Mouse (Mus musculus) lung, embryonic 15.5 days (tissue): Measurements from ENCODE around the gene Gmds. TPM values are rescaled to one million over a fixed set of nuclear protein-coding genes. Genes with fewer than 3 reads are reported as not detected.

Source experiments
- ATAC-seq: fragments of 200-750 bp; cut with Nextera tagmentation; 2 replicates; pipeline ENCODE4 v1.8.0; 2017; ENCODE audit warnings: moderate number of reproducible peaks, borderline replicate concordance; ENCODE audit not compliant: low FRiP score, low TSS enrichment; ENCODE audit errors: extremely low read depth
- H3K27ac ChIP-seq: fragments of 300-500 bp; sonication (generic); 2 replicates; pipeline ENCODE4 v1.5.1; 2015; ENCODE audit warnings: moderate library complexity, mild to moderate bottlenecking, inconsistent platforms
- H3K27me3 ChIP-seq: fragments of 300-500 bp; sonication (generic); 2 replicates; pipeline ENCODE4 v1.6.1; 2015; ENCODE audit warnings: inconsistent platforms
- H3K36me3 ChIP-seq: fragments of 300-500 bp; sonication (generic); 2 replicates; pipeline ENCODE4 v1.6.1; 2015; ENCODE audit warnings: inconsistent platforms
- H3K4me1 ChIP-seq: fragments of 300-500 bp; sonication (generic); 2 replicates; pipeline ENCODE4 v1.6.1; 2015; ENCODE audit warnings: inconsistent platforms
- H3K4me2 ChIP-seq: fragments of 300-500 bp; sonication (generic); 2 replicates; pipeline ENCODE4 v1.6.1; 2015; ENCODE audit warnings: inconsistent platforms, mild to moderate bottlenecking, moderate library complexity
- H3K4me3 ChIP-seq: fragments of 300-500 bp; sonication (generic); 2 replicates; pipeline ENCODE4 v1.5.1; 2015; ENCODE audit warnings: mild to moderate bottlenecking, inconsistent platforms
- H3K9ac ChIP-seq: fragments of 300-500 bp; sonication (generic); 2 replicates; pipeline ENCODE4 v1.6.1; 2015; ENCODE audit warnings: inconsistent platforms
- H3K9me3 ChIP-seq: fragments of 300-500 bp; sonication (generic); 2 replicates; pipeline ENCODE4 v1.6.1; 2016; ENCODE audit warnings: inconsistent platforms
- WGBS: fragments of 180-500 bp; shearing (Covaris S2); methylation state at CpG from one replicate; pipeline ENCODE4 v1.1.7; 2015; 5-methylcytosine and 5-hydroxymethylcytosine counted together
- polyA plus RNA-seq: library from polyadenylated mRNA; unstranded; fragments of >200 nt; fragmentation: Nextera tagmentation; extraction: Ambion mirVana; gene quantifications from 2 replicates; pipeline ENCODE4 v1.2.1, GENCODE M21; 2015

The Gmds gene
- polyA plus RNA-seq, 1 experiment from 2014 or later, result 24.5 TPM

DNA sequence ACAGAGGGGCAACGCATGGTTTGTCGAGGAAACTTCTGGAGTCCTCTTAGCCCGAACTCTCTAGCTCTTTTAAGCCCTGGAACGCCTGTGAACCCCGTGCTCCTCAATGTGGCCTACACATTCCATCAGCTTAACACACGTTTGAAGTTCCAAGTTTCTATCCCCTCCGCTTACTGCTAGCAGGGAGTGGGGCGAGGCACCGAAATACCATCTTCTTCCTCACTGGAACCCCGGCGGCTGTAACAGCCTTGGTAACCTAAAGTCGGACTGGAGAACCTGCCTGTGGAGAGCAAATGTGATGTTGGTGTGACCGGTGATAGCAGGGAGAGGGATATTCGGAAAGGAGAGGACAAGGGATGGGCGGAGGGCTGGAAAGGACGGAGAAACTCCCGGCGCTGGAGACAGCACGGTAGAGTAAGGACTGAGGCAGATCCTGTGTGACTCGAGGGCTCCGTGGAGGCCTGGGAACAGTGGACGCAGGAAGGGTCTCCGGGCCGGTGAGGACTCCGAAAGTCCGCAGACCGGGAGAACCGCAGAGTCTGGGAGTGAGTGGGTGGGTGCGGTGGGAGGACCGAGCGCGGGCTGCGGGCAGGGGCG is 532.6 kb downstream of the Gmds start:
- peak overlapping the region; percentile 100 for H3K4me2 ChIP-seq
- 0 out of 2 replicates have a peak overlapping the region, but pooled peaks have one; percentile 31 for H3K9ac ChIP-seq
- H3K4me3 ChIP-seq, result peak overlapping the region; percentile 58
- peaks cover 44% of the 10 kb centered on the region for H3K4me1 ChIP-seq
- no peaks in the 10 kb centered on the region for H3K36me3 ChIP-seq
- 4% methylated on average over 34 of the region's 34 CpGs for WGBS
- H3K27ac ChIP-seq, result no peak overlapping the region
- H3K27me3 ChIP-seq, result peaks cover 91% of the 10 kb centered on the region
- H3K9me3 ChIP-seq, result no peaks in the 10 kb centered on the region
- peak; percentile 60 for ATAC-seq

DNA sequence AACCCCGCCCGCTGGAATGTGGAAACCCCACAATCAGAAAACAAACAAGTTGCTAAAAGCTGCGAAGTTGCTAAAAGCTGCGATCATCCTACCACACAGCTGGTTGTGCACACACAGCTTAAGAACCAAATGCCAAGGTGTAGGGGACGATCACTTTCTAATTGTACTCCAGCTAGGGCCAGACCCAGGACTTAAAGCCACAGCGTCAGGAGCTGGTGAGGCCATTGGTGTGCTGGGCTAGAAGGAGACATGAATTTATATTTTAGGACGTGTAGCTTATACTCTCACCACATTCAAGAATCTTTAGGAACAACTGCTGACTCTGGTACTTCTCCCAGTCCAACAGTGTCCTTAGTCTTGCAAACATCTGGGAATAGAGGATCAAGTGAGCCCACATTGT is 534.0 kb downstream of the Gmds start:
- H3K36me3 ChIP-seq, result no peaks in the 10 kb centered on the region
- no peak overlapping the region for H3K4me2 ChIP-seq
- no peak overlapping the region for H3K9ac ChIP-seq
- no peak for ATAC-seq
- WGBS, result 15% methylated on average over 7 of the region's 7 CpGs
- no peaks in the 10 kb centered on the region for H3K9me3 ChIP-seq
- H3K4me1 ChIP-seq, result peaks cover 45% of the 10 kb centered on the region
- H3K27me3 ChIP-seq, result peaks cover 94% of the 10 kb centered on the region
- no peak overlapping the region for H3K27ac ChIP-seq
- H3K4me3 ChIP-seq, result no peak overlapping the region

DNA sequence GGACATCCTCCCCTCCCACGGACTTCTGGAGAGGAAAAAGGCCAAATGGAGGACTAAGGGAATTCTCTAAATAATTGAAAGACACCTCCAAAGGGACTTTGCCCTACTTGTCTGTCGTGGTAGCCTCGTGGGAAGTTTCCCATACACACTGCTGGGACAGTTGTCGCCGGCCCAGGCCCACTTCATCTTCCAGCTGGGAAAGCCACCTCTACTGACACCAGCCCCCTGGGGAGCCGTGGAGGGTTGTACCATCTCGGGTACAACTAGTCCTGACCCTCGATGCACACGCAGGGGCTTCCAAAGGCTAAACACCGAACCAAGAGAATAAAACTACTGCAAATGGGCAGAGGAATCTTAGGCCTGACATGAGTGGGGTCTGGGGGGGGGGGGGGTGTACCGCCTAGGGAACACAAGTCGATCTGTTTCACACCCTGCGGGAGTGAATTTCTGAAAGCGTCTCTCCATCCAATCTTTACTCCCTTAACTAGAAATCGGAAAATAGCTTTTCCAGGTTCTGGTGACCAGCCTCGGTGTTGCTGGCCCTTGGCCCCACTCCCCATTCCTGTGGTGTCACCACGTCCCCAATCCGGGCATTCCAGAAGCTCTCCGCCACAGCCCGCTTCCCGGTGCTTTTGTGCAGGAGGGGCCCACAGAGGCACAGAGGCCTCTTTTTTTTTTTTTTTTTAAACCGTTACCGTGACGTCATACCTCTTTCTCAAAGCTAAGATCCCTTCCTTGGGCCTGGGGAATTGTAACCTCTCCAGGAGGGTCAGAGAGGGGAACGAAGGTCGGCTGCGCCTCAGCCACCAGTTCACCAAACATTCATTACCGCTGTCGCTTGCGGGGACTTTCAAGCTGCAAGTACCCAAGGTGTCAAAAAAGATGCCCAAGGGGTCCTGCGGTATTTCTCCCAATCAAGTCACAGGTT is 535.1 kb downstream of the Gmds start:
- H3K9ac ChIP-seq, result no peak overlapping the region

DNA sequence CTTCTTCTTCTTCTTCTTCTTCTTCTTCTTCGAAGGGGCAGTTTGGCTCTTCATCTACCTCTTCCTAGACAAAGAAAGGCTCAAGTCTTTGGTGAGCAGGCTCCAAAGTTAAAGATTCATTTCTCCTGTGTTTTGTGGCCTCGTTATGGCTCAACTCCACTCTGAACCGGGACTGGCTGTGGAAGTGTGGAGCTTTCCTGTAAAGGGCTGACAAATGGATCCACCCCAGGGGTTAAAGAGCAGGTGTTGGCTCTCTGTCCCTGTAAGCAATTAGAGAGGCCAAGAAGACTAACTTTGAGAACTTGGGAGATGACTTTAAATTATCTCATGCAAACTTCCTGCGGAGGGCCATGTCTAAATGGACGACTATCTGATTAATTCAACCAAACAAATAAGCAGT is 536.1 kb downstream of the Gmds start:
- 12% methylated on average over 5 of the region's 5 CpGs for WGBS
- peaks cover 98% of the 10 kb centered on the region for H3K27me3 ChIP-seq

More for the DNA sequence above, 535.1 kb downstream of the Gmds start:
- H3K36me3 ChIP-seq, result no peaks in the 10 kb centered on the region
- no peaks in the 10 kb centered on the region for H3K9me3 ChIP-seq
- 8% methylated on average over 31 of the region's 31 CpGs for WGBS
- no peak overlapping the region for H3K4me2 ChIP-seq
- no peak overlapping the region for H3K4me3 ChIP-seq
- no peak for ATAC-seq
- peaks cover 98% of the 10 kb centered on the region for H3K27me3 ChIP-seq
- H3K27ac ChIP-seq, result no peak overlapping the region
- peaks cover 42% of the 10 kb centered on the region for H3K4me1 ChIP-seq

DNA sequence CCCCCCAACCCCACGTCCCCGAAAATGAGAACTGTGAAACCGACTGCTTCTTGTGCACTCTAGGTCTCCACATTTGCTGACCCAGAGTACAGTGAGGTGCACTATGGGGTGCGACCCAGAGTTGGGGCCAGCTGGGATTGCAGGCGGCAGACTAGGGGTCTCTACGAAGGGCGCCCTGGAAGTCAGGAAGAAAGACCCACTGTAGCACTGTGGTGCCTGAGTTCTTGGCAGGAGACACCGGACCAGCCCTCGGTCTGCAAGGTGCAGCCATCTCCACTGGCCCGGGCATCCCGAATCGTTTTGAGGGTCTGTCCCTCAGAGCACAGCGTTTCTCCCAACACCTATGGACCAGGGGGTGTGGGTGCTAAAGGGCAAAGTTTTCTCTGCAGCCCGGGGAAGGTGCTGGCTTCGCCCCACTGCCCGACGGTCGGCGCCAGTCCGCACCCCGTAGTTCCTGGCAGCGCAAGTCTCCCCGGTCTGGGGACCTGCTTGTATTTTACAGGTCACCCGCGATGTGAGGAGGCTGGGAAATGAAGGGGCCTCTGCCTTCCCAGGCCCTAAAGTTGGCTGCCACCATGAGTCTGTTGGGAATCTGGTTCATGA is 536.7 kb downstream of the Gmds start:
- H3K4me1 ChIP-seq, result peaks cover 38% of the 10 kb centered on the region
- no peak overlapping the region for H3K9ac ChIP-seq
- H3K4me2 ChIP-seq, result peak overlapping the region; percentile 54
- WGBS, result 6% methylated on average over 25 of the region's 25 CpGs
- no peaks in the 10 kb centered on the region for H3K36me3 ChIP-seq
- ATAC-seq, result no peak
- no peak overlapping the region for H3K27ac ChIP-seq
- H3K27me3 ChIP-seq, result peaks cover 95% of the 10 kb centered on the region
- H3K9me3 ChIP-seq, result no peaks in the 10 kb centered on the region
- H3K4me3 ChIP-seq, result peak overlapping the region; percentile 24; the same call in 1 of the 2 replicates

More for the DNA sequence above, 536.1 kb downstream of the Gmds start:
- Histone ChIP-seq H3K9ac (no peak overlapping the region), H3K36me3 (no peaks in the 10 kb centered on the region), H3K9me3 (no peaks in the 10 kb centered on the region), H3K4me2 (no peak overlapping the region), H3K4me1 (peaks cover 42% of the 10 kb centered on the region), H3K4me3 (no peak overlapping the region), H3K27ac (no peak overlapping the region)
- ATAC-seq, result no peak

DNA sequence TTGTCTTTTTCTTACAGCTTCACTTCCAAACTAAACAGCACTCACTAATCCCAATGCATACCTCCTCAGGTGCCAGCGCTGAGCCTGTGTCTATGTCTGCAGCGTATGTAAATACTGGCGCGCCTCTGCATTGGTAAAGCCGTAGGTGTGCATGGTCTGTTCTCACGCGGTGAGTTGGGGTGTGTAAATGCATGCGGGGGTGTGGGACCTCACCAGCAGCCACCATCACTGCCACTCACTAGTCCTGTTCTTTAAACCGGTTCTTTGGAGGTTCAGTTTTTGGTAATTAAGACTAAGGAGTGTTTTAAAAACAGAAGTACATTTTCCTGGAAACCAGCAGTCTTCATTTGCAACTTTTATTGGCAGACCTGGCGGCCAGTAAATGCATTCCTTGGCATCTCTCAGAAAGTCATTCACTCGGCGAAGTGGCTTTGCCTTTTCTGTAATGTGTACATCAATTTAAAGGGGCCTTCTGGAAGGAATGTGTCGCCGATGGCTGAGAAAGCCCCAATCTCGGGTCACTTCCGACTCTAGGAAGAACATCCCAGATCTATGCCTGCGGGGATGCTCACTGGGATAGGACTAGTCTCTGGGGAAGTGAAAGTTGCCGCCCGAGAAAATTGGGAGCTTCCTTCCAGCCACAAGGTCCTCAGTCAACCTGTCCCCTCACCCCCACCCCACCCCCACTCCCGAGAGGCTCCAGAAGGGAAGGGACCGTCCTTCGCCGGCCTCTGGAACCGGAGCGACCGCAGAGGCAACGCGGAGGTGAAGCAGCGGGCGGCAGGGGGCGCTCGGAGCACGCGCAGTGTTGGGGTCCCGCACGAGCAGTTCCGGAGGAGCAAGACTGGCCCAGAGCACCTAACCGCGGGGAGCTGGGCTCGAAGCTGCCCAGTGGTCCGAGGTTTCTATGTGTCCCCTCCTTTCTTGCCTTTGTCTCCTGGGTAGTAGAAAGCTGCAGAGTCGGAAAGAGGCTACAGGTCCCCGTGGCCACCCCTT is 537.7 kb downstream of the Gmds start:
- ATAC-seq, result peak; percentile 60; the same call in 1 of the 2 replicates
- Histone ChIP-seq H3K9me3 (no peaks in the 10 kb centered on the region), H3K27ac (no peak overlapping the region), H3K36me3 (no peaks in the 10 kb centered on the region), H3K4me2 (peak overlapping the region; percentile 54), H3K4me1 (peaks cover 30% of the 10 kb centered on the region), H3K27me3 (peaks cover 96% of the 10 kb centered on the region), H3K4me3 (peak overlapping the region; percentile 24), H3K9ac (no peak overlapping the region)
- WGBS, result 2% methylated on average over 41 of the region's 43 CpGs

DNA sequence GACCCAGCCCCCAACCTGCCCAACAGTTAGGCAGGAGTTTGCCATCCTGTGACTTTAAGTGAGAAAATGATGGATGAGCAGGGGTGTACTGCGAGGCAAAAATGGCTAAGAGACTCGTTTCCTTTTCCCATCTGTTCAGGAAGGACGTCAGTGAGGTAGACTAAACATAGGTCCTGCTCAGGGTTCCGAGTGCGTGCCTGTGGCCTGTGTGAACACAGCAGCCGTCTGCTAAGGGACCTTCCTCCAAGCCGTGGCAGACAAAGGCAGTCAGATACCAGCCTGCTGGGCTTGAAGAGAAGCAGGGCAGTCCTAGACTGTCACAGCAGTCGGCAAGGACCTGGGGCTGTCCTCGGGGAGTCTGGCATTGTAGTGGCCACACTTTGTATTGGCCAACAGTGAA is 540.5 kb downstream of the Gmds start:
- Histone ChIP-seq H3K27me3 (peaks cover 92% of the 10 kb centered on the region), H3K9me3 (no peaks in the 10 kb centered on the region), H3K9ac (no peak overlapping the region), H3K4me3 (no peak overlapping the region), H3K27ac (no peak overlapping the region), H3K4me2 (peak overlapping the region; percentile 33; the same call in 1 of the 2 replicates), H3K4me1 (peaks cover 30% of the 10 kb centered on the region), H3K36me3 (no peaks in the 10 kb centered on the region)
- 9% methylated on average over 9 of the region's 9 CpGs for whole genome bisulfite sequencing
- no peak for ATAC-seq

DNA sequence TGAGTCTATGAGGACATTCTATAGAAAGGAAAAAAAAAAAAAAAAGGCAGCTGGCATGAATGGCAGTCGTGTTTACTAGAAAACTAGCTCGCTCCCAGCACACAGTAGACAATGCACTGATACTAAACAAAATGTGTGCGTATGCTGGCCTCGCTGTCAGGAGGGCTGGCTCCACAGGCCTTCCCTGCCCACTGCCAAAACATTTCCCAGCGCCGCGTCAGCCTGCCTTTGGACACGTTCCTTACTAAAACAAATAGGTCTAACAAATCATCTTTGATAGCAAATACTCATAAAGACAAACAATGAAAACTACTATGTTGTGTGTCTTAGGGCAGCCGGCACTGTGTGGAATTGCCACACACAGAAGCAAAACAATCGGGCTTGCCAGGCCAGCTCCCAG is 541.2 kb downstream of the Gmds start:
- H3K4me2 ChIP-seq, result peak overlapping the region; percentile 33; the same call in 1 of the 2 replicates
- H3K4me1 ChIP-seq, result peaks cover 30% of the 10 kb centered on the region
- H3K9me3 ChIP-seq, result no peaks in the 10 kb centered on the region
- no peak for ATAC-seq
- peaks cover 85% of the 10 kb centered on the region for H3K27me3 ChIP-seq
- H3K36me3 ChIP-seq, result no peaks in the 10 kb centered on the region
- no peak overlapping the region for H3K27ac ChIP-seq
- 24% methylated on average over 10 of the region's 10 CpGs for WGBS
- H3K4me3 ChIP-seq, result no peak overlapping the region
- no peak overlapping the region for H3K9ac ChIP-seq

DNA sequence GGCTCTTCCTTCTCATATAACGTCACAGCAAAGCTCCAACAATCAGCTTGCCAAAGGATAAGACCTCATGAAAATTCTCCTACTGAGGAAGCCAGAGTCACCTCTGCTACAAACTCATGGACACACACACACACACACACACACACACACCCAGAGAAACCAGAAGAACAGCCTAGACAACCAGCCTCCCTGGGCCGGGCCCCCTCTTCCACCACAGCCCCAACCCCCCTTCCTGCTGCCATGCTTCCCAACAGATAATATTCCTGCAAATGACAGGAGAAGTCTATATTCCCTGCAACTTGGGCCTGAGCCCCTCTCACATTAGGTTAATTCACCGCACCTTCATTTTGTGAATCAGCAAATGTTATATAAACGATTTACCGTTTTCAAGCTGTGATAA is 545.4 kb downstream of the Gmds start:
- peaks cover 44% of the 10 kb centered on the region for H3K27me3 ChIP-seq
- H3K9me3 ChIP-seq, result no peaks in the 10 kb centered on the region
- no peak overlapping the region for H3K4me2 ChIP-seq
- no peak overlapping the region for H3K4me3 ChIP-seq
- no peaks in the 10 kb centered on the region for H3K36me3 ChIP-seq
- 17% methylated on average over 5 of the region's 5 CpGs for WGBS
- peaks cover 9% of the 10 kb centered on the region for H3K4me1 ChIP-seq
- no peak overlapping the region for H3K27ac ChIP-seq
- H3K9ac ChIP-seq, result no peak overlapping the region
- ATAC-seq, result no peak

DNA sequence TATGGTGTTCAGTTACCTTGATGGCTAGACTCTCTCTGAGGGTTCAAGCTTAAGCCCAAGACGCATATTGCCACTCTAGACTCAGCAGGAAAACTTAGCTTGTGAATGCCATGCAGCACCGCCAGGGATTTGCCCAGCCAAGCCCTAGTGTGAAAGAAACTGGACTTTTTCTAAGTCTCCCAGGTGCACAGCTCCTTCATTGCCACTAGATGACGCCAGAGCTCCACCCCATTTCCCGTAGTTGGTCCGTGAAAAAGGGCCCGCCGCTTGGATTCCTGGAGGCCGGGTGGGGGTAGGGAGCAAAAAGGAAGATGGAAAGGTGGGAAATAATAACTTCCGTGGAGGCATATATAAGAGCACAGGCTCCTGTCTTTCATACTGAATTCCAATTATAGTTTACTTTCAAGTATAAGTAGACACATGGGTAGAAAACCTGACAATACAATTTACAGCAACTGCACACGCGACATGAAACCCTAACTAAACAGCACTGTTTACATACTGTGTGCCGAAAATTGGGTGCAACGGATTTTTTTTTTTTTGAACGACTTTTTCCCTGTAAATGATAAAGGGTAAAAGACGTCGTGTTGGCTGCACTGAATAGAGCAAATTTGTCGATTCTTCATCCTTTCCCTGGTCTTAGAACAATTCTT is 545.9 kb downstream of the Gmds start:
- 6% methylated on average over 17 of the region's 17 CpGs for whole genome bisulfite sequencing
- Histone ChIP-seq H3K9ac (no peak overlapping the region), H3K4me1 (peaks cover 5% of the 10 kb centered on the region), H3K4me3 (no peak overlapping the region), H3K27me3 (peaks cover 39% of the 10 kb centered on the region), H3K4me2 (peak overlapping the region; percentile 32), H3K9me3 (no peaks in the 10 kb centered on the region), H3K36me3 (no peaks in the 10 kb centered on the region), H3K27ac (no peak overlapping the region)
- ATAC-seq, result no peak

DNA sequence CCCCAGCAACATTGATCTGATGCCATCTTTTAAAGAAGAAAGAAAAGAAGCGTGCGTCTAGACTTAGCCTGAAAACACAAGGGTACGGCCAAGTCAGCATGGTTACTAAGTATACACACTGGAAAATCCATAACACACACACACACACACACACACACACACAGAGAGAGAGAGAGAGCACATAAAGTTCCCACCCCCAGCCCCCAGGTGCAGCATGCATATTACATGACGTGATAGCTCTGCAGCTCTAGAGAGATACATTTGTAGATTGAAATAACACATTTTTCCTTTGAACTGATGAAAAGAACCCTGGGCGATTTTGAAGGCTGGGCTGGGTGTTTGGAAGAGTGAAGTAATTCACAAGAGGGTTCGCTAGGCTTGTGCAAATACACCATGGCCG is 553.8 kb downstream of the Gmds start:
- H3K27ac ChIP-seq, result no peak overlapping the region
- no peak overlapping the region for H3K4me3 ChIP-seq
- H3K36me3 ChIP-seq, result no peaks in the 10 kb centered on the region
- no peak for ATAC-seq
- H3K4me2 ChIP-seq, result no peak overlapping the region; the same call in 1 of the 2 replicates
- 46% methylated on average over 7 of the region's 7 CpGs for WGBS
- no peaks in the 10 kb centered on the region for H3K9me3 ChIP-seq
- no peaks in the 10 kb centered on the region for H3K27me3 ChIP-seq
- no peak overlapping the region for H3K9ac ChIP-seq
- H3K4me1 ChIP-seq, result no peaks in the 10 kb centered on the region
